Mouse (Mus musculus) MEL (cell line): Measurements from ENCODE around the gene Frmd4b. TPM values are rescaled to one million over a fixed set of nuclear protein-coding genes. Genes with fewer than 3 reads are reported as not detected.

Experiments
- DNase-seq: peaks from one replicate; pipeline ENCODE4 v3.0.0; 2011; ENCODE audit warnings: low read depth, low spot score
- H3K27ac ChIP-seq: 2 replicates; pipeline ENCODE4 v1.5.1; 2012; ENCODE audit warnings: low read depth, mild to moderate bottlenecking, control low read depth, low read length, moderate library complexity; ENCODE audit not compliant: control insufficient read depth
- H3K27me3 ChIP-seq, 2 experiments: fragments of 150-350 bp in 1 of 2; sonication (generic) in 1 of 2; 2 replicates each; pipeline ENCODE4 v1.6.1; 2012; ENCODE audit warnings: low read length in 2 of 2, mild to moderate bottlenecking in 2 of 2, improper control_type of control experiment in 1 of 2, moderate library complexity in 1 of 2; ENCODE audit not compliant: insufficient read depth in 2 of 2, control insufficient read depth in 1 of 2
- H3K36me3 ChIP-seq, 2 experiments: 2 replicates each; pipeline ENCODE4 v1.6.1; 2012 to 2014; ENCODE audit warnings: low read length in 2 of 2, improper control_type of control experiment in 1 of 2, inconsistent platforms in 1 of 2, mild to moderate bottlenecking in 1 of 2; ENCODE audit not compliant: insufficient read depth in 2 of 2, control insufficient read depth in 1 of 2
- H3K4me1 ChIP-seq, 2 experiments: fragments of 150-350 bp in 1 of 2; sonication (generic) in 1 of 2; 2 replicates each; pipeline ENCODE4 v1.6.1; 2012; ENCODE audit warnings: low read length in 2 of 2, improper control_type of control experiment in 1 of 2, mild to moderate bottlenecking in 1 of 2; ENCODE audit not compliant: insufficient read depth in 2 of 2, control insufficient read depth in 1 of 2
- H3K4me3 ChIP-seq, 2 experiments: fragments of 150-350 bp in 1 of 2; sonication (generic) in 1 of 2; 2 replicates each; pipeline ENCODE4 v1.5.1; 2012; ENCODE audit warnings: low read depth in 2 of 2, low read length in 2 of 2, mild to moderate bottlenecking in 2 of 2, moderate library complexity in 2 of 2, control low read depth in 1 of 2, improper control_type of control experiment in 1 of 2; ENCODE audit not compliant: control insufficient read depth in 1 of 2, insufficient read depth in 1 of 2
- H3K79me2 ChIP-seq: 2 replicates; pipeline ENCODE4 v1.6.1; 2012; ENCODE audit warnings: mild to moderate bottlenecking, low read length, moderate library complexity; ENCODE audit not compliant: control insufficient read depth, poor library complexity, insufficient read depth
- H3K9ac ChIP-seq: 2 replicates; pipeline ENCODE4 v1.6.1; 2012; ENCODE audit warnings: low read depth, mild to moderate bottlenecking, control low read depth, low read length, moderate library complexity; ENCODE audit not compliant: control insufficient read depth, poor library complexity, severe bottlenecking
- H3K9me3 ChIP-seq: fragments of 150-350 bp; sonication (generic); replicated peaks from 2 replicates; pipeline ENCODE4 v1.6.1; 2012; ENCODE audit warnings: mild to moderate bottlenecking, low read length, improper control_type of control experiment, moderate library complexity; ENCODE audit not compliant: insufficient read depth
- BHLHE40 ChIP-seq: IDR thresholded peaks from 2 replicates; pipeline ENCODE4 v1.6.1; 2012; ENCODE audit warnings: low read depth, mild to moderate bottlenecking, inconsistent platforms, low read length, improper control_type of control experiment, borderline replicate concordance
- EP300 ChIP-seq, 2 experiments: IDR thresholded peaks; 2 replicates each; pipeline ENCODE4 v1.6.1; 2011; ENCODE audit warnings: improper control_type of control experiment in 2 of 2, low read length in 2 of 2, low read depth in 1 of 2, mild to moderate bottlenecking in 1 of 2
- ETS1 ChIP-seq: IDR thresholded peaks from 2 replicates; pipeline ENCODE4 v1.6.1; 2012; ENCODE audit warnings: low read depth, mild to moderate bottlenecking, inconsistent platforms, low read length, improper control_type of control experiment, moderate library complexity
- GABPA ChIP-seq: IDR thresholded peaks from 2 replicates; pipeline ENCODE4 v1.6.1; 2012; ENCODE audit warnings: low read depth, mild to moderate bottlenecking, inconsistent platforms, low read length, improper control_type of control experiment, moderate library complexity
- GATA1 ChIP-seq: IDR thresholded peaks from 2 replicates; pipeline ENCODE4 v1.6.1; 2011; ENCODE audit warnings: low read depth, low read length, improper control_type of control experiment
- HCFC1 ChIP-seq: IDR thresholded peaks from 2 replicates; pipeline ENCODE4 v1.6.1; 2012; ENCODE audit warnings: low read depth, mild to moderate bottlenecking, inconsistent platforms, low read length, improper control_type of control experiment, moderate library complexity
- KAT2A ChIP-seq: conservative IDR thresholded peaks from 2 replicates; pipeline ENCODE4 v1.6.1; 2012; ENCODE audit warnings: low read depth, low read length, improper control_type of control experiment, inconsistent platforms
- MAFK ChIP-seq: IDR thresholded peaks from 2 replicates; pipeline ENCODE4 v1.6.1; 2011; ENCODE audit warnings: low read depth, mild to moderate bottlenecking, low read length, improper control_type of control experiment, borderline replicate concordance
- MAX ChIP-seq: IDR thresholded peaks from 2 replicates; pipeline ENCODE4 v1.6.1; 2011; ENCODE audit warnings: low read length, improper control_type of control experiment
- MAZ ChIP-seq: IDR thresholded peaks from 2 replicates; pipeline ENCODE4 v1.6.1; 2012; ENCODE audit warnings: low read depth, mild to moderate bottlenecking, inconsistent platforms, low read length, improper control_type of control experiment
- MYB ChIP-seq: IDR thresholded peaks from 2 replicates; pipeline ENCODE4 v1.6.1; 2011; ENCODE audit warnings: mild to moderate bottlenecking, low read depth, low read length, improper control_type of control experiment
- MYC ChIP-seq: IDR thresholded peaks from 2 replicates; pipeline ENCODE4 v1.6.1; 2011; ENCODE audit warnings: low read depth, mild to moderate bottlenecking, low read length, improper control_type of control experiment, moderate library complexity
- NRF1 ChIP-seq: IDR thresholded peaks from 2 replicates; pipeline ENCODE4 v1.6.1; 2014; ENCODE audit warnings: low read depth, mild to moderate bottlenecking, inconsistent platforms, low read length, improper control_type of control experiment, moderate library complexity; ENCODE audit not compliant: poor library complexity, insufficient read depth, severe bottlenecking
- POLR2AphosphoS5 ChIP-seq: IDR thresholded peaks from 2 replicates; pipeline ENCODE4 v1.6.1; 2012; ENCODE audit warnings: low read depth, borderline replicate concordance, mild to moderate bottlenecking, inconsistent platforms, low read length, moderate library complexity, mixed read lengths
- RAD21 ChIP-seq: IDR thresholded peaks from 2 replicates; pipeline ENCODE4 v1.6.1; 2011; ENCODE audit warnings: mild to moderate bottlenecking, low read depth, low read length, improper control_type of control experiment
- RCOR1 ChIP-seq: IDR thresholded peaks from 2 replicates; pipeline ENCODE4 v1.6.1; 2012; ENCODE audit warnings: low read depth, mild to moderate bottlenecking, inconsistent platforms, low read length, improper control_type of control experiment
- SIN3A ChIP-seq: IDR thresholded peaks from 2 replicates; pipeline ENCODE4 v1.6.1; 2012; ENCODE audit warnings: low read length, improper control_type of control experiment, inconsistent platforms
- SMC3 ChIP-seq: IDR thresholded peaks from 2 replicates; pipeline ENCODE4 v1.6.1; 2011; ENCODE audit warnings: low read depth, low read length, improper control_type of control experiment
- TAL1 ChIP-seq: IDR thresholded peaks from 2 replicates; pipeline ENCODE4 v1.6.1; 2012; ENCODE audit warnings: mild to moderate bottlenecking, inconsistent platforms, low read length, moderate library complexity, mixed read lengths
- TBP ChIP-seq: IDR thresholded peaks from 2 replicates; pipeline ENCODE4 v1.8.0; 2011; ENCODE audit warnings: low read depth, low read length, improper control_type of control experiment
- TCF12 ChIP-seq: IDR thresholded peaks from 2 replicates; pipeline ENCODE4 v1.6.1; 2014; ENCODE audit warnings: low read depth, mild to moderate bottlenecking, inconsistent platforms, low read length, improper control_type of control experiment, moderate library complexity
- UBTF ChIP-seq: IDR thresholded peaks from 2 replicates; pipeline ENCODE4 v1.6.1; 2012; ENCODE audit warnings: low read depth, mild to moderate bottlenecking, inconsistent platforms, low read length, improper control_type of control experiment, moderate library complexity, borderline replicate concordance; ENCODE audit not compliant: insufficient read depth
- USF1 ChIP-seq: IDR thresholded peaks from 2 replicates; pipeline ENCODE4 v1.6.1; 2014; ENCODE audit warnings: low read depth, mild to moderate bottlenecking, inconsistent platforms, low read length, improper control_type of control experiment, moderate library complexity
- USF2 ChIP-seq, 2 experiments: IDR thresholded peaks; 2 replicates each; pipeline ENCODE4 v1.6.1; 2011 to 2012; ENCODE audit warnings: improper control_type of control experiment in 2 of 2, low read length in 2 of 2, borderline replicate concordance in 1 of 2, inconsistent platforms in 1 of 2, low read depth in 1 of 2, mild to moderate bottlenecking in 1 of 2; ENCODE audit not compliant: insufficient read depth in 1 of 2
- polyA plus RNA-seq, 2 experiments: library from polyadenylated mRNA; stranded (reverse) in 1 of 2; unstranded in 1 of 2; fragments of >175 nt in 1 of 2; fragments of >200 nt in 1 of 2; gene quantifications; 2 replicates each; pipeline versions ENCODE4 v1.2.1 to v1.2.4; 2012; ENCODE audit warnings: low replicate concordance in 2 of 2, low read depth in 1 of 2; ENCODE audit not compliant: insufficient read length in 2 of 2, insufficient read depth in 1 of 2, missing spikeins in 1 of 2
- total RNA-seq: library from RNA; depleted of rRNA; stranded (reverse); fragments of 300-350 nt; gene quantifications from 2 replicates; pipeline ENCODE4 v1.2.3, GENCODE M21; 2012

Frmd4b gene
- total and polyA plus RNA-seq, 3 experiments: 0.18 TPM; not detected in 2

DNA sequence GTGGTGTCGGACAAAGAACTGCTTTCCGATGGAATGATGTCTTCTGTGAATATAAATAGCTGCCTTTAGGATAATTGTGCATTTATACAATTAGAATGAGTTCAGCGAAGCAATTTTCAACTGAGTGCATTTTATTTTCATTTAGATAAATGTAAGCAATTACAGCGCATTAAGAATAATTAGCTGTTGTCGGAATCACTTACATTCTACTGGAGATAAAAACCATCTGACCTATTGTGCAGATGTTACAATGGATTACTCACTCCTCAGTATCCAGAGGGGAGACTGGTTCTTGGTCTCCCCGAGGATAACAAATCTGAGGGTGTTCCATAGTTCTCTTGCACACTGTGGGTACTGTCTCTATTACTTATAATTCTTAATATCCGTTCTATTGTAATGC is 315.0 kb downstream of the Frmd4b start:
- Histone ChIP-seq H3K9ac (no peak overlapping the region), H3K27me3 (no peaks in the 10 kb centered on the region; a peak in 1 of 4 replicates), H3K36me3 (no peaks in the 10 kb centered on the region)

GRCm38 (mm10) chr6:97300659-97301058 is 316.7 kb downstream of the Frmd4b start:
- H3K36me3 ChIP-seq: no peaks in the 10 kb centered on the region

More for the DNA sequence above, 315.0 kb downstream of the Frmd4b start:
- Histone ChIP-seq H3K79me2 (no peaks in the 10 kb centered on the region), H3K9me3 (no peaks in the 10 kb centered on the region), H3K4me3 (no peak overlapping the region), H3K4me1 (no peaks in the 10 kb centered on the region), H3K27ac (no peak overlapping the region)
- DNase-seq: no peak
- TF ChIP-seq TBP: no peak
- TF ChIP-seq MYB: no peak
- no peak for TF ChIP-seq TCF12
- no peak for TF ChIP-seq RCOR1
- TF ChIP-seq MAFK: no peak
- TF ChIP-seq HCFC1: no peak
- no peak for TF ChIP-seq EP300 (IDR thresholded peaks at IDR 0.05; ENCODE audit: low read depth in 1 of 2, low read length in 2 of 2)
- no peak for TF ChIP-seq SMC3
- TF ChIP-seq TAL1: no peak
- TF ChIP-seq MAX: no peak
- TF ChIP-seq MYC: no peak
- no peak for TF ChIP-seq USF1
- TF ChIP-seq KAT2A: no peak
- no peak for TF ChIP-seq UBTF
- no peak for TF ChIP-seq MAZ
- TF ChIP-seq ETS1: no peak
- no peak for TF ChIP-seq BHLHE40
- no peak for TF ChIP-seq GATA1
- no peak for TF ChIP-seq POLR2AphosphoS5
- no peak for TF ChIP-seq NRF1

More at GRCm38 (mm10) chr6:97300659-97301058, 316.7 kb downstream of the Frmd4b start:
- Histone ChIP-seq H3K9me3 (no peaks in the 10 kb centered on the region), H3K27me3 (no peaks in the 10 kb centered on the region; a peak in 1 of 4 replicates), H3K4me3 (no peak overlapping the region), H3K9ac (no peak overlapping the region), H3K79me2 (no peaks in the 10 kb centered on the region), H3K4me1 (no peaks in the 10 kb centered on the region), H3K27ac (no peak overlapping the region)
- TF ChIP-seq USF2 (IDR thresholded peaks at IDR 0.05; ENCODE audit: borderline replicate concordance in 1 of 2, insufficient read depth in 1 of 2, low read depth in 1 of 2, low read length in 2 of 2) (no peak), GABPA (no peak), SIN3A (no peak), UBTF (no peak), TCF12 (no peak), RAD21 (no peak), USF1 (no peak), MAFK (no peak)
- no peak for DNase-seq
